Mouse (Mus musculus) ES-E14 (cell line): Measurements from ENCODE around the gene Sema6d. TPM values are rescaled to one million over a fixed set of nuclear protein-coding genes. Genes with fewer than 3 reads are reported as not detected.

Experiments
- DNase-seq: peaks from one replicate; pipeline ENCODE4 v3.0.0-alpha.2; 2013; ENCODE audit warnings: low read depth, low spot score
- H3K27ac ChIP-seq: 2 replicates; pipeline ENCODE4 v1.5.1; 2012; ENCODE audit warnings: low read depth, mild to moderate bottlenecking, low read length, moderate library complexity, mixed read lengths; ENCODE audit not compliant: poor library complexity, insufficient read depth, severe bottlenecking
- H3K36me3 ChIP-seq: 2 replicates; pipeline ENCODE4 v1.6.1; 2012; ENCODE audit warnings: mild to moderate bottlenecking, low read length, moderate library complexity, mixed read lengths; ENCODE audit not compliant: control insufficient read depth, poor library complexity, insufficient read depth, severe bottlenecking
- H3K4me1 ChIP-seq, 2 experiments: fragments of 150-350 bp in 1 of 2; sonication (generic) in 1 of 2; 2 replicates each; pipeline ENCODE4 v1.6.1; 2012; ENCODE audit warnings: low read length in 2 of 2, mild to moderate bottlenecking in 1 of 2, mixed read lengths in 1 of 2; ENCODE audit not compliant: control insufficient read depth in 2 of 2, insufficient read depth in 2 of 2, poor library complexity in 1 of 2
- H3K4me3 ChIP-seq, 2 experiments: fragments of 150-350 bp in 1 of 2; sonication (generic) in 1 of 2; 2 replicates each; pipeline ENCODE4 v1.5.1; 2012; ENCODE audit warnings: low read length in 2 of 2, low read depth in 1 of 2, mild to moderate bottlenecking in 1 of 2, mixed read lengths in 1 of 2; ENCODE audit not compliant: insufficient read depth in 1 of 2, poor library complexity in 1 of 2, severe bottlenecking in 1 of 2
- H3K9ac ChIP-seq: 2 replicates; pipeline ENCODE4 v1.6.1; 2012; ENCODE audit warnings: low read depth, mild to moderate bottlenecking, low read length, mixed read lengths; ENCODE audit not compliant: poor library complexity, insufficient read depth, severe bottlenecking
- H3K9me3 ChIP-seq: fragments of 150-350 bp; sonication (generic); 2 replicates; pipeline ENCODE4 v1.6.1; 2012; ENCODE audit warnings: low read depth, mild to moderate bottlenecking, low read length; ENCODE audit not compliant: control insufficient read depth, insufficient read depth
- CHD2 ChIP-seq: IDR thresholded peaks from 2 replicates; pipeline ENCODE4 v1.6.1; 2014; ENCODE audit warnings: mild to moderate bottlenecking, low read depth, low read length, inconsistent platforms
- HCFC1 ChIP-seq: IDR thresholded peaks from 2 replicates; pipeline ENCODE4 v1.6.1; 2012; ENCODE audit warnings: low read length, inconsistent platforms, borderline replicate concordance; ENCODE audit not compliant: insufficient read depth
- MAFK ChIP-seq: IDR thresholded peaks from 2 replicates; pipeline ENCODE4 v1.6.1; 2014; ENCODE audit warnings: mild to moderate bottlenecking, low read depth, low read length, inconsistent platforms; ENCODE audit not compliant: insufficient read depth
- ZC3H11A ChIP-seq: IDR thresholded peaks from 2 replicates; pipeline ENCODE4 v1.6.1; 2012; ENCODE audit warnings: low read depth, mild to moderate bottlenecking, inconsistent platforms, low read length, borderline replicate concordance
- ZNF384 ChIP-seq: IDR thresholded peaks from 2 replicates; pipeline ENCODE4 v1.6.1; 2012; ENCODE audit warnings: low read depth, low read length, inconsistent platforms
- in situ Hi-C, 2 experiments: fragments of 600-800 bp; cut with MboI; formaldehyde crosslinking; loops; one replicate each; pipeline ENCODE4 v1.15.1; 2025; ENCODE audit warnings: low sequenced_read_pairs in 2 of 2, inconsistent platforms in 1 of 2; ENCODE audit not compliant: unreplicated experiment in 2 of 2
- total RNA-seq: library from RNA; depleted of rRNA; stranded (reverse); fragments of 300-350 nt; gene quantifications from 2 replicates; pipeline ENCODE4 v1.2.3, GENCODE M21; 2012

Gene Sema6d
- total RNA-seq, 1 experiment, result 0.54 TPM

GRCm38 (mm10) chr2:124371363-124371762, 281.6 kb downstream of the Sema6d start:
- H3K4me1 ChIP-seq, result no peaks in the 10 kb centered on the region
- no peaks in the 10 kb centered on the region for H3K9me3 ChIP-seq
- H3K4me3 ChIP-seq, result no peak overlapping the region
- H3K27ac ChIP-seq, result no peak overlapping the region
- no peak overlapping the region for H3K9ac ChIP-seq
- H3K36me3 ChIP-seq, result no peaks in the 10 kb centered on the region
- TF ChIP-seq HCFC1 (no peak), ZNF384 (no peak), MAFK (no peak), CHD2 (no peak), ZC3H11A (no peak)
- no peak for DNase-seq
- in situ Hi-C loops, result no loop called here

GRCm38 (mm10) chr2:124385053-124385452, 295.3 kb downstream of the Sema6d start:
- H3K4me3 ChIP-seq, result no peak overlapping the region
- no peak for DNase-seq
- H3K9me3 ChIP-seq, result no peaks in the 10 kb centered on the region
- in situ Hi-C loops, result no loop called here
- no peak overlapping the region for H3K27ac ChIP-seq
- TF ChIP-seq ZNF384, result no peak
- no peak for TF ChIP-seq MAFK
- TF ChIP-seq ZC3H11A, result no peak
- no peak for TF ChIP-seq CHD2
- no peak for TF ChIP-seq HCFC1
- H3K4me1 ChIP-seq, result no peaks in the 10 kb centered on the region
- H3K9ac ChIP-seq, result no peak overlapping the region
- H3K36me3 ChIP-seq, result no peaks in the 10 kb centered on the region

- H3K4me3 ChIP-seq, result no peak overlapping the region
- H3K9me3 ChIP-seq, result no peaks in the 10 kb centered on the region
- TF ChIP-seq ZC3H11A, result no peak
- TF ChIP-seq CHD2, result no peak
- no peak for TF ChIP-seq ZNF384
- TF ChIP-seq HCFC1, result no peak
- no peak for TF ChIP-seq MAFK
- H3K27ac ChIP-seq, result no peak overlapping the region
- H3K9ac ChIP-seq, result no peak overlapping the region
- in situ Hi-C loops, result no loop called here
- DNase-seq, result no peak
- H3K4me1 ChIP-seq, result no peaks in the 10 kb centered on the region
- H3K36me3 ChIP-seq, result no peaks in the 10 kb centered on the region
Measured at GRCm38 (mm10) chr2:124385722-124386121, 296.0 kb downstream of the Sema6d start.

GRCm38 (mm10) chr2:124388269-124388668, 298.5 kb downstream of the Sema6d start:
- no peak for TF ChIP-seq ZNF384
- TF ChIP-seq CHD2, result no peak
- no peak for TF ChIP-seq ZC3H11A
- TF ChIP-seq HCFC1, result no peak
- TF ChIP-seq MAFK, result no peak
- in situ Hi-C loops, result no loop called here
- Histone ChIP-seq H3K4me1 (no peaks in the 10 kb centered on the region), H3K27ac (no peak overlapping the region), H3K9me3 (no peaks in the 10 kb centered on the region), H3K9ac (no peak overlapping the region), H3K4me3 (no peak overlapping the region), H3K36me3 (no peaks in the 10 kb centered on the region)
- DNase-seq, result no peak

- Histone ChIP-seq H3K4me3 (no peak overlapping the region), H3K9me3 (no peaks in the 10 kb centered on the region), H3K27ac (no peak overlapping the region), H3K9ac (no peak overlapping the region), H3K4me1 (no peaks in the 10 kb centered on the region), H3K36me3 (no peaks in the 10 kb centered on the region)
- TF ChIP-seq MAFK, result no peak
- TF ChIP-seq HCFC1, result no peak
- TF ChIP-seq CHD2, result no peak
- no peak for TF ChIP-seq ZC3H11A
- no peak for TF ChIP-seq ZNF384
- in situ Hi-C loops, result no loop called here
- no peak for DNase-seq
Measured at GRCm38 (mm10) chr2:124396733-124397132, 307.0 kb downstream of the Sema6d start.
